Comparison of ENCODE assay signal across 7 mouse cellular contexts in genomic region chr5:136564613-136565299, GRCm38 (mm10). TPM values are rescaled to one million over a fixed set of nuclear protein-coding genes. Genes with fewer than 3 reads are reported as not detected.
DNase-seq lines count a peak whose midpoint lies in the region; ATAC-seq lines count a peak whose summit lies in the region.

No protein-coding gene starts in this region.

- 54% methylated on average over 11 of the region's 11 CpGs for WGBS in neural tube, embryonic 11.5 days
- WGBS in forebrain, embryonic 13.5 days, result 29% methylated on average over 11 of the region's 11 CpGs
- WGBS in liver, embryonic 11.5 days, result 44% methylated on average over 11 of the region's 11 CpGs
- WGBS in stomach, embryonic 16.5 days, result 26% methylated on average over 11 of the region's 11 CpGs

- H3K36me3 ChIP-seq in neural tube, embryonic 11.5 days (ENCODE audit: control insufficient read depth, insufficient read depth, low read length), result no peaks in the 10 kb centered on the region
- no peaks in the 10 kb centered on the region for H3K36me3 ChIP-seq in forebrain, embryonic 13.5 days (ENCODE audit: poor library complexity, severe bottlenecking)
- H3K36me3 ChIP-seq in liver, embryonic 11.5 days (ENCODE audit: control insufficient read depth, insufficient read depth, low read length), result no peaks in the 10 kb centered on the region
- no peaks in the 10 kb centered on the region for H3K36me3 ChIP-seq in stomach, embryonic 16.5 days (ENCODE audit: control insufficient read depth, insufficient read depth, low read length)

- H3K27me3 ChIP-seq in neural tube, embryonic 11.5 days (ENCODE audit: control insufficient read depth, insufficient read depth, low read length), result 0 out of 2 replicates have a peak, but pooled peaks cover 4% of the 10 kb centered on the region
- H3K27me3 ChIP-seq in forebrain, embryonic 13.5 days, result peaks cover 22% of the 10 kb centered on the region
- H3K27me3 ChIP-seq in liver, embryonic 11.5 days (replicated peaks; ENCODE audit: control insufficient read depth, insufficient read depth, low read length), result peaks cover 2% of the 10 kb centered on the region; the same call in 1 of the 2 replicates
- no peaks in the 10 kb centered on the region for H3K27me3 ChIP-seq in stomach, embryonic 16.5 days (ENCODE audit: control insufficient read depth, insufficient read depth, low read length)

- no peaks in the 10 kb centered on the region for H3K9me3 ChIP-seq in neural tube, embryonic 11.5 days (ENCODE audit: control insufficient read depth, low read length)
- H3K9me3 ChIP-seq in forebrain, embryonic 13.5 days (replicated peaks), result no peaks in the 10 kb centered on the region
- H3K9me3 ChIP-seq in liver, embryonic 11.5 days (ENCODE audit: control insufficient read depth, low read length), result no peaks in the 10 kb centered on the region
- H3K9me3 ChIP-seq in stomach, embryonic 16.5 days (replicated peaks; ENCODE audit: control insufficient read depth, low read length), result no peaks in the 10 kb centered on the region

- no peak for ATAC-seq in neural tube, embryonic 11.5 days (ENCODE audit: insufficient read depth, low FRiP score, low TSS enrichment)
- ATAC-seq in forebrain, embryonic 13.5 days, result no peak
- no peak for ATAC-seq in liver, embryonic 11.5 days (replicated peaks; ENCODE audit: low FRiP score)
- no peak for ATAC-seq in stomach, embryonic 16.5 days (ENCODE audit: insufficient read depth, low FRiP score)

- H3K4me2 ChIP-seq in neural tube, embryonic 11.5 days (ENCODE audit: low read depth), result peak overlapping the region; percentile 96
- H3K4me2 ChIP-seq in forebrain, embryonic 13.5 days, result peak overlapping the region; percentile 96
- peak overlapping the region; percentile 99 for H3K4me2 ChIP-seq in liver, embryonic 11.5 days
- H3K4me2 ChIP-seq in stomach, embryonic 16.5 days (ENCODE audit: low read depth, low read length), result peak overlapping the region; percentile 100

- H3K4me1 ChIP-seq in neural tube, embryonic 11.5 days (ENCODE audit: control insufficient read depth, insufficient read depth, low read length), result peaks cover 11% of the 10 kb centered on the region
- peaks cover 55% of the 10 kb centered on the region for H3K4me1 ChIP-seq in forebrain, embryonic 13.5 days
- H3K4me1 ChIP-seq in liver, embryonic 11.5 days (replicated peaks; ENCODE audit: control insufficient read depth, insufficient read depth, low read length), result peaks cover 6% of the 10 kb centered on the region
- H3K4me1 ChIP-seq in stomach, embryonic 16.5 days (ENCODE audit: control insufficient read depth, insufficient read depth, low read length), result peaks cover 26% of the 10 kb centered on the region

- peak overlapping the region; percentile 96 for H3K9ac ChIP-seq in neural tube, embryonic 11.5 days (ENCODE audit: low read length)
- H3K9ac ChIP-seq in forebrain, embryonic 13.5 days, result peak overlapping the region; percentile 94
- H3K9ac ChIP-seq in liver, embryonic 11.5 days (ENCODE audit: low read depth, low read length), result peak overlapping the region; percentile 87
- H3K9ac ChIP-seq in stomach, embryonic 16.5 days (ENCODE audit: low read length), result peak overlapping the region; percentile 97

- no peak for DNase-seq in neural tube, embryonic 11.5 days (ENCODE audit: low spot score)
- no peak for DNase-seq in neural tube, embryonic 10.5 days (ENCODE audit: extremely low spot score, low spot score)
- DNase-seq in liver, embryonic 11.5 days (ENCODE audit: low spot score), result no peak
- no peak for DNase-seq in urinary bladder, postnatal 4 days (ENCODE audit: low spot score in 2 of 2)
- DNase-seq in frontal cortex, adult 2 months (ENCODE audit: extremely low spot score in 1 of 2, low spot score in 1 of 2), result no peak

- H3K4me3 ChIP-seq in neural tube, embryonic 11.5 days (ENCODE audit: low read depth, low read length), result peak overlapping the region; percentile 81
- peak overlapping the region; percentile 98 for H3K4me3 ChIP-seq in forebrain, embryonic 13.5 days
- peak overlapping the region; percentile 93 for H3K4me3 ChIP-seq in liver, embryonic 11.5 days (ENCODE audit: low read depth, low read length)
- H3K4me3 ChIP-seq in stomach, embryonic 16.5 days (replicated peaks; ENCODE audit: low read length), result peak overlapping the region; percentile 96

- no peak overlapping the region for H3K27ac ChIP-seq in neural tube, embryonic 11.5 days (ENCODE audit: low read depth, low read length)
- H3K27ac ChIP-seq in forebrain, embryonic 13.5 days, result peak overlapping the region; percentile 95; the same call in 1 of the 2 replicates
- H3K27ac ChIP-seq in liver, embryonic 11.5 days (ENCODE audit: low read depth, low read length), result no peak overlapping the region
- H3K27ac ChIP-seq in stomach, embryonic 16.5 days (ENCODE audit: low read length), result peak overlapping the region; percentile 86

RNA-seq across cellular contexts. Expression of gene Cux1, which starts 2.5 kb away (rescaled TPM):
- 109 and 111 TPM in 2 replicates for polyA plus RNA-seq in neural tube, embryonic 11.5 days (2014; fragmentation: Nextera tagmentation; extraction: Ambion mirVana)
- polyA plus RNA-seq in forebrain, embryonic 13.5 days (2015; fragmentation: Nextera tagmentation; extraction: Ambion mirVana), result 139 and 143 TPM in 2 replicates
- polyA plus RNA-seq in liver, embryonic 11.5 days (2014; fragmentation: Nextera tagmentation; extraction: Ambion mirVana), result 45.8 and 50.0 TPM in 2 replicates
- polyA plus RNA-seq in stomach, embryonic 16.5 days (2015; fragmentation: Nextera tagmentation; extraction: Ambion mirVana), result 76.1 and 77.7 TPM in 2 replicates
- 65.0 and 67.9 TPM in 2 replicates for polyA plus RNA-seq in frontal cortex, adult 2 months (2012; rRNA removed)

Comparison
In these comparisons a context has a peak if more than half of its experiments do, and no peak if none do; other contexts are left out.
1. H3K27ac ChIP-seq: peak in forebrain, embryonic 13.5 days (single experiment) and stomach, embryonic 16.5 days (single experiment); none in neural tube, embryonic 11.5 days (single experiment) and liver, embryonic 11.5 days (single experiment).
2. Peak in every context shown above with its lines, with median percentiles within 50 percentile points of each other: H3K4me2 ChIP-seq, H3K4me3 ChIP-seq and H3K9ac ChIP-seq.